Mouse (Mus musculus) CH12.LX (cell line): ENCODE results near the gene Pde4d. TPM values are rescaled to one million over a fixed set of nuclear protein-coding genes. Genes with fewer than 3 reads are reported as not detected.

Source experiments
- DNase-seq: peaks from one replicate; pipeline ENCODE4 v3.0.0-alpha.2; 2013; ENCODE audit errors: extremely low read depth
- H3K27ac ChIP-seq: 2 replicates; pipeline ENCODE4 v1.5.1; 2012; ENCODE audit warnings: low read depth, mild to moderate bottlenecking, control low read depth, moderate library complexity; ENCODE audit not compliant: insufficient read depth
- H3K27me3 ChIP-seq: replicated peaks from 2 replicates; pipeline ENCODE3; 2012; ENCODE audit warnings: inconsistent platforms
- H3K36me3 ChIP-seq, 2 experiments: replicated peaks in 1 of 2; 2 replicates each; pipeline versions ENCODE3 to v1.6.1; 2012; ENCODE audit warnings: inconsistent platforms in 1 of 2, low read length in 1 of 2, mild to moderate bottlenecking in 1 of 2, mixed read lengths in 1 of 2, moderate library complexity in 1 of 2; ENCODE audit not compliant: control insufficient read depth in 1 of 2, insufficient read depth in 1 of 2
- H3K4me1 ChIP-seq, 2 experiments: 2 replicates each; pipeline ENCODE4 v1.6.1; 2012; ENCODE audit warnings: inconsistent platforms in 1 of 2, moderate library complexity in 1 of 2; ENCODE audit not compliant: insufficient read depth in 2 of 2, control insufficient read depth in 1 of 2
- H3K4me2 ChIP-seq: 2 replicates; pipeline ENCODE4 v1.6.1; 2012; ENCODE audit warnings: low read depth, mild to moderate bottlenecking, control low read depth; ENCODE audit not compliant: poor library complexity, insufficient read depth, severe bottlenecking
- H3K4me3 ChIP-seq, 3 experiments: fragments of 150-350 bp in 1 of 3; sonication (generic) in 1 of 3; replicated peaks in 1 of 3; 2 replicates each; pipeline versions ENCODE3 to v1.5.1; 2011 to 2012; ENCODE audit warnings: low read depth in 2 of 3, low read length in 2 of 3, mild to moderate bottlenecking in 2 of 3, moderate library complexity in 2 of 3, control low read depth in 1 of 3, improper control_type of control experiment in 1 of 3, inconsistent platforms in 1 of 3, mixed read lengths in 1 of 3; ENCODE audit not compliant: poor library complexity in 1 of 3
- H3K79me2 ChIP-seq: replicated peaks from 2 replicates; pipeline ENCODE4 v1.6.1; 2012; ENCODE audit warnings: mild to moderate bottlenecking, moderate library complexity; ENCODE audit not compliant: control insufficient read depth, poor library complexity, insufficient read depth, severe bottlenecking; ENCODE audit errors: extremely low read depth
- H3K9ac ChIP-seq: 2 replicates; pipeline ENCODE4 v1.6.1; 2012; ENCODE audit warnings: low read depth, mild to moderate bottlenecking, control low read depth, moderate library complexity; ENCODE audit not compliant: insufficient read depth
- H3K9me3 ChIP-seq: replicated peaks from 2 replicates; pipeline ENCODE3; 2012; ENCODE audit warnings: low read length, inconsistent platforms, mixed read lengths
- BHLHE40 ChIP-seq: IDR thresholded peaks from 2 replicates; pipeline ENCODE4 v1.6.1; 2011; ENCODE audit warnings: mild to moderate bottlenecking, low read depth, low read length, improper control_type of control experiment
- CHD1 ChIP-seq: IDR thresholded peaks from 2 replicates; pipeline ENCODE4 v1.6.1; 2012; ENCODE audit warnings: low read depth, low read length, improper control_type of control experiment, inconsistent platforms
- GABPA ChIP-seq: IDR thresholded peaks from 2 replicates; pipeline ENCODE4 v1.6.1; 2012; ENCODE audit warnings: low read depth, low read length, improper control_type of control experiment, inconsistent platforms; ENCODE audit not compliant: insufficient replicate concordance
- JUN ChIP-seq: IDR thresholded peaks from 2 replicates; pipeline ENCODE4 v1.6.1; 2011; ENCODE audit warnings: low read depth, mild to moderate bottlenecking, low read length, improper control_type of control experiment, moderate library complexity; ENCODE audit not compliant: insufficient read depth
- MXI1 ChIP-seq: IDR thresholded peaks from 2 replicates; pipeline ENCODE4 v1.6.1; 2011; ENCODE audit warnings: mild to moderate bottlenecking, low read depth, low read length, improper control_type of control experiment
- MYC ChIP-seq: IDR thresholded peaks from 2 replicates; pipeline ENCODE4 v1.6.1; 2011; ENCODE audit warnings: low read depth, mild to moderate bottlenecking, improper control_type of control experiment, low read length
- NELFE ChIP-seq: IDR thresholded peaks from 2 replicates; pipeline ENCODE4 v1.6.1; 2011; ENCODE audit warnings: low read depth, low read length, improper control_type of control experiment
- NRF1 ChIP-seq: IDR thresholded peaks from 2 replicates; pipeline ENCODE4 v1.6.1; 2014; ENCODE audit warnings: low read depth, mild to moderate bottlenecking, inconsistent platforms, low read length, improper control_type of control experiment, moderate library complexity
- PAX5 ChIP-seq: IDR thresholded peaks from 2 replicates; pipeline ENCODE4 v1.6.1; 2012; ENCODE audit warnings: low read length, inconsistent platforms, mixed read lengths
- POLR2A ChIP-seq: IDR thresholded peaks from 2 replicates; pipeline ENCODE4 v1.6.1; 2011; ENCODE audit warnings: low read depth, mild to moderate bottlenecking, improper control_type of control experiment, low read length
- RAD21 ChIP-seq: IDR thresholded peaks from 2 replicates; pipeline ENCODE4 v1.6.1; 2011; ENCODE audit warnings: low read depth, mild to moderate bottlenecking, low read length, improper control_type of control experiment, moderate library complexity
- RCOR1 ChIP-seq: conservative IDR thresholded peaks from 2 replicates; pipeline ENCODE4 v1.6.1; 2012; ENCODE audit warnings: low read depth, mild to moderate bottlenecking, inconsistent platforms, low read length, improper control_type of control experiment
- SIN3A ChIP-seq: IDR thresholded peaks from 2 replicates; pipeline ENCODE4 v1.6.1; 2012; ENCODE audit warnings: low read length, improper control_type of control experiment, inconsistent platforms
- SMC3 ChIP-seq: IDR thresholded peaks from 2 replicates; pipeline ENCODE4 v1.6.1; 2011; ENCODE audit warnings: low read depth, low read length, improper control_type of control experiment
- TBP ChIP-seq: conservative IDR thresholded peaks from 2 replicates; pipeline ENCODE4 v1.6.1; 2011; ENCODE audit warnings: low read depth, low read length, improper control_type of control experiment
- UBTF ChIP-seq: IDR thresholded peaks from 2 replicates; pipeline ENCODE4 v1.6.1; 2012; ENCODE audit warnings: low read depth, mild to moderate bottlenecking, inconsistent platforms, low read length, improper control_type of control experiment, moderate library complexity
- USF1 ChIP-seq: IDR thresholded peaks from 2 replicates; pipeline ENCODE4 v1.6.1; 2014; ENCODE audit warnings: low read depth, mild to moderate bottlenecking, inconsistent platforms, low read length, improper control_type of control experiment
- USF2 ChIP-seq: conservative IDR thresholded peaks from 2 replicates; pipeline ENCODE4 v1.6.1; 2011; ENCODE audit warnings: low read depth, low read length, improper control_type of control experiment
- ZC3H11A ChIP-seq: IDR thresholded peaks from 2 replicates; pipeline ENCODE4 v1.6.1; 2012; ENCODE audit warnings: low read depth, mild to moderate bottlenecking, inconsistent platforms, low read length, improper control_type of control experiment
- ZMIZ1 ChIP-seq: IDR thresholded peaks from 2 replicates; pipeline ENCODE4 v1.6.1; 2012; ENCODE audit warnings: low read depth, mild to moderate bottlenecking, inconsistent platforms, low read length, improper control_type of control experiment
- ZNF384 ChIP-seq: IDR thresholded peaks from 2 replicates; pipeline ENCODE4 v1.6.1; 2012; ENCODE audit warnings: low read depth, low read length, improper control_type of control experiment, inconsistent platforms
- dilution Hi-C: fragments of 300-500 bp; cut with MboI; formaldehyde crosslinking; loops from 2 replicates; pipeline ENCODE4 v1.14.3; 2020; ENCODE audit warnings: low sequenced_read_pairs; ENCODE audit not compliant: extremely low pct_unique_long_range_greater_than_20kb, extremely low pct_ligation_motif_present
- in situ Hi-C: fragments of 300-500 bp; cut with MboI; formaldehyde crosslinking; loops from 3 replicates; pipeline ENCODE4 v1.14.3; 2019; ENCODE audit warnings: low sequenced_read_pairs, low pct_ligation_motif_present, low pct_unique_long_range_greater_than_20kb, mixed read lengths
- polyA plus RNA-seq: library from polyadenylated mRNA; unstranded; fragments of >175 nt; gene quantifications from 2 replicates; pipeline ENCODE4 v1.2.1, GENCODE M21; 2012; ENCODE audit warnings: low read depth; ENCODE audit not compliant: insufficient read length
- total RNA-seq, 2 experiments: library from RNA; depleted of rRNA; stranded (reverse); fragments of 300-350 nt in 1 of 2; fragments of >200 nt in 1 of 2; gene quantifications; 2 replicates each; pipeline ENCODE4 v1.2.3; 2012 to 2014

Pde4d gene
- total and polyA plus RNA-seq, 3 experiments, result not detected

GRCm38 (mm10) chr13:109910915-109911314 lies 1461.2 kb downstream of the Pde4d start:
- TF ChIP-seq NELFE, result no peak
- no peak for TF ChIP-seq MXI1
- TF ChIP-seq MYC, result no peak
- no peak for TF ChIP-seq USF2
- TF ChIP-seq SIN3A, result no peak
- TF ChIP-seq RCOR1, result no peak
- TF ChIP-seq ZMIZ1, result no peak
- Histone ChIP-seq H3K9ac (no peak overlapping the region), H3K9me3 (peaks cover 50% of the 10 kb centered on the region), H3K27ac (no peak overlapping the region), H3K4me3 (no peak overlapping the region), H3K36me3 (no peaks in the 10 kb centered on the region), H3K4me2 (no peak overlapping the region), H3K79me2 (no peaks in the 10 kb centered on the region), H3K27me3 (no peaks in the 10 kb centered on the region), H3K4me1 (no peaks in the 10 kb centered on the region)
- dilution Hi-C loops (no loop called here), in situ Hi-C loops (no loop called here)
- DNase-seq, result no peak

GRCm38 (mm10) chr13:109912635-109913034 lies 1462.9 kb downstream of the Pde4d start:
- no peaks in the 10 kb centered on the region for H3K4me1 ChIP-seq
- dilution Hi-C loops (no loop called here), in situ Hi-C loops (no loop called here)
- H3K36me3 ChIP-seq, result no peaks in the 10 kb centered on the region
- H3K9me3 ChIP-seq, result peaks cover 60% of the 10 kb centered on the region
- H3K4me2 ChIP-seq, result no peak overlapping the region
- no peak overlapping the region for H3K4me3 ChIP-seq
- H3K27me3 ChIP-seq, result no peaks in the 10 kb centered on the region
- no peak overlapping the region for H3K9ac ChIP-seq
- DNase-seq, result no peak
- no peak for TF ChIP-seq SIN3A
- no peak for TF ChIP-seq ZNF384
- TF ChIP-seq USF2, result no peak
- no peak for TF ChIP-seq POLR2A
- no peak for TF ChIP-seq RAD21
- no peak for TF ChIP-seq PAX5
- no peak for TF ChIP-seq SMC3
- no peak for TF ChIP-seq RCOR1
- no peak for TF ChIP-seq JUN
- TF ChIP-seq USF1, result no peak
- no peak for TF ChIP-seq BHLHE40
- no peak for TF ChIP-seq MYC
- no peak overlapping the region for H3K27ac ChIP-seq
- H3K79me2 ChIP-seq, result no peaks in the 10 kb centered on the region

DNA sequence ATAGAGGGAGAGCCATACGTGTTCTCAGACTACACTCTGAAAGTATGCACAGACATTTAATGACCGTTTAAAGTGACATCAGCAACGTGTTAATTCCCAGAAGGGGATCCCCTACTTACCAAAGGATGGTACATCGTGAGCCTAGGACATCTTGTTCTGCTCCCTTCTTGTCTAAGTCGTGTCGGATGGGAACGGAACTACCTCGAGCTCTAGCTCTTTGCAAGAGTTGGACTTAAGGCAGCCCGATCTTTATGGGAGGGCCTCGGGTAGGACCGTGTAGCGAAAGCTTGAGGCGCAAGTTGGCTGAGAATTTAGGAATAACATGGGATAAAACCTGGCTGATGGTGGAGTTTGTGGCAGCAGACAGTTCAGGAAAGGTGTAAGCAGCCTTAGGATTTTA lies 1464.5 kb downstream of the Pde4d start:
- H3K36me3 ChIP-seq, result no peaks in the 10 kb centered on the region
- H3K4me2 ChIP-seq, result no peak overlapping the region
- H3K4me3 ChIP-seq, result no peak overlapping the region
- peaks cover 62% of the 10 kb centered on the region for H3K9me3 ChIP-seq
- dilution Hi-C loops, result no loop called here
- DNase-seq, result no peak
- no peak overlapping the region for H3K9ac ChIP-seq
- no peaks in the 10 kb centered on the region for H3K4me1 ChIP-seq
- no peaks in the 10 kb centered on the region for H3K27me3 ChIP-seq
- no peak for TF ChIP-seq UBTF
- TF ChIP-seq GABPA, result no peak
- no peak for TF ChIP-seq TBP
- no peak for TF ChIP-seq CHD1
- TF ChIP-seq POLR2A, result no peak
- TF ChIP-seq ZNF384, result no peak
- no peak for TF ChIP-seq MYC
- no peak for TF ChIP-seq ZC3H11A
- no peak for TF ChIP-seq NRF1
- TF ChIP-seq JUN, result no peak
- no peaks in the 10 kb centered on the region for H3K79me2 ChIP-seq
- in situ Hi-C loops, result no loop called here
- H3K27ac ChIP-seq, result no peak overlapping the region
